Mouse (Mus musculus): ENCODE data around the gene Lrrc56.
A peak's percentile ranks its signal among the peaks of the same experiment; 100 is the strongest.
"Not testable (repeated sequence)": the region's sequence is repeated elsewhere in the genome, so short reads cannot be mapped to it uniquely, and the experiment has no call there.

Gene Lrrc56

GRCm38 (mm10) chr7:141218557-141219133 lies 24.7 kb downstream of the Lrrc56 start:
- DNase-seq: no peak

GRCm38 (mm10) chr7:141219558-141220099 lies 25.7 kb downstream of the Lrrc56 start:
- DNase-seq: no peak

- DNase-seq: no peak
Measured at GRCm38 (mm10) chr7:141220377-141220776, 26.4 kb downstream of the Lrrc56 start.

GRCm38 (mm10) chr7:141221249-141222125 lies 27.5 kb downstream of the Lrrc56 start:
- DNase-seq: peak; percentile 98 to 99

- DNase-seq: no peak
Measured at GRCm38 (mm10) chr7:141222126-141222467, 28.1 kb downstream of the Lrrc56 start.

GRCm38 (mm10) chr7:141222696-141223215 lies 28.8 kb downstream of the Lrrc56 start:
- no peak for DNase-seq

- no peak for DNase-seq
Measured at GRCm38 (mm10) chr7:141226535-141226934, 32.6 kb downstream of the Lrrc56 start.

- no peak for DNase-seq
Measured at GRCm38 (mm10) chr7:141227796-141228195, 33.8 kb downstream of the Lrrc56 start.

- DNase-seq: peak; percentile 96
Measured at GRCm38 (mm10) chr7:141228279-141229067, 34.5 kb downstream of the Lrrc56 start, which contains the start of gene Phrf1. Phrf1 (plus strand) TSS chr7:141228784.

GRCm38 (mm10) chr7:141229702-141230101 lies 35.7 kb downstream of the Lrrc56 start:
- DNase-seq: no peak

GRCm38 (mm10) chr7:141230570-141230969 lies 36.6 kb downstream of the Lrrc56 start:
- no peak for DNase-seq

GRCm38 (mm10) chr7:141231111-141231510 lies 37.2 kb downstream of the Lrrc56 start:
- no peak for DNase-seq

- no peak for DNase-seq
Measured at GRCm38 (mm10) chr7:141231551-141231950, 37.6 kb downstream of the Lrrc56 start.

- not testable (repeated sequence) for DNase-seq
Measured at GRCm38 (mm10) chr7:141250486-141250885, 56.5 kb downstream of the Lrrc56 start.

- no peak for DNase-seq
Measured at GRCm38 (mm10) chr7:141256159-141256558, 62.2 kb downstream of the Lrrc56 start.
